Mouse (Mus musculus) cortical plate, adult 2 months (tissue): ENCODE data around the gene Sde2.

Source experiments
- CTCF ChIP-seq: fragments of 200-500 bp; IDR thresholded peaks from 2 replicates; pipeline ENCODE4 v1.5.1; 2011; ENCODE audit warnings: mild to moderate bottlenecking, control low read depth, low read length; ENCODE audit not compliant: insufficient read depth; ENCODE audit errors: extremely low read depth
- POLR2A ChIP-seq: fragments of 200-500 bp; IDR thresholded peaks from 2 replicates; pipeline ENCODE4 v1.6.1; 2011; ENCODE audit warnings: mild to moderate bottlenecking, low read length, control low read depth; ENCODE audit not compliant: insufficient read depth; ENCODE audit errors: extremely low read depth

- TF ChIP-seq CTCF (no peak), POLR2A (no peak)
Observed at GRCm38 (mm10) chr1:180866001-180866400, 15.1 kb downstream of the Sde2 start.
